Mouse (Mus musculus): ENCODE data around the gene Igf2bp3. TPM values are rescaled to one million over a fixed set of nuclear protein-coding genes. Genes with fewer than 3 reads are reported as not detected.
A peak's percentile ranks its signal among the peaks of the same experiment; 100 is the strongest.

Gene Igf2bp3
- polyA plus RNA-seq, 1 experiment = 85.8 TPM

- no peaks in the 10 kb centered on the region for H3K27me3 ChIP-seq (ENCODE audit: control insufficient read depth, insufficient read depth, low read length, poor library complexity, severe bottlenecking)
- no peaks in the 10 kb centered on the region for H3K36me3 ChIP-seq (ENCODE audit: control insufficient read depth, insufficient read depth, low read length, poor library complexity, severe bottlenecking)
- no peak overlapping the region for H3K9ac ChIP-seq (ENCODE audit: low read depth, poor library complexity, severe bottlenecking)
- H3K27ac ChIP-seq (ENCODE audit: insufficient read depth, low read length) = no peak overlapping the region
- no peak for TF ChIP-seq CTCF (IDR thresholded peaks at IDR 0.05; ENCODE audit: low read depth, low read length)
- TF ChIP-seq POLR2A (IDR thresholded peaks at IDR 0.05; ENCODE audit: insufficient read depth, low read length) = no peak
- TF ChIP-seq EP300 (IDR thresholded peaks at IDR 0.05; ENCODE audit: insufficient read depth, low read depth, low read length) = no peak
- no peaks in the 10 kb centered on the region for H3K4me1 ChIP-seq (ENCODE audit: control insufficient read depth, insufficient read depth, low read length)
- H3K4me3 ChIP-seq (ENCODE audit: low read depth, low read length) = no peak overlapping the region
- H3K9me3 ChIP-seq (replicated peaks; ENCODE audit: control insufficient read depth, insufficient read depth, low read length, poor library complexity, severe bottlenecking) = no peaks in the 10 kb centered on the region
Observed at GRCm38 (mm10) chr6:49166318-49166717, 48.4 kb downstream of the Igf2bp3 start.

DNA sequence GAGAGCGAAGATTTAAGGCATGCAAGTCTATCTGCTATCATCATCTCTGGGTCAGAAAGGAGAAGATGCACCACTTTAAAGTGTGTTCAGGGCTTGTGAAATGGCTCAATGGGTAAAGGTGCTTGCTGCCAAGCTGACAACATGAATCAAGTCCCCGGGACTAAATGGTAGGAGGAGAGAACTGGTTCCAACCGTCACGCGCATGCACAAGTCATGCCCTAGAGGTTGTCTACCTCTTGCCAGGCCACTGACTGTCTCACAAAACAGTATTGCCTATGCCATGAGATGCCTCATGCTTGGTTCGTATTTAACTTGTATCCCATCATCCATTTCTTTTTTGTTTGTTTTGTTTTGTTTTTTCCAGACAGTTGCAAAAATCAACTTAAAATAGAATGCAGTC, 48.9 kb downstream of the Igf2bp3 start:
- H3K27me3 ChIP-seq (ENCODE audit: control insufficient read depth, insufficient read depth, low read length, poor library complexity, severe bottlenecking) = no peaks in the 10 kb centered on the region
- H3K4me1 ChIP-seq (ENCODE audit: control insufficient read depth, insufficient read depth, low read length) = no peaks in the 10 kb centered on the region
- H3K4me3 ChIP-seq (ENCODE audit: low read depth, low read length) = no peak overlapping the region
- H3K9ac ChIP-seq (ENCODE audit: low read depth, poor library complexity, severe bottlenecking) = no peak overlapping the region
- H3K27ac ChIP-seq (ENCODE audit: insufficient read depth, low read length) = no peak overlapping the region
- H3K9me3 ChIP-seq (replicated peaks; ENCODE audit: control insufficient read depth, insufficient read depth, low read length, poor library complexity, severe bottlenecking) = no peaks in the 10 kb centered on the region
- TF ChIP-seq POLR2A (IDR thresholded peaks at IDR 0.05; ENCODE audit: insufficient read depth, low read length) = no peak
- no peak for TF ChIP-seq CTCF (IDR thresholded peaks at IDR 0.05; ENCODE audit: low read depth, low read length)
- no peak for TF ChIP-seq EP300 (IDR thresholded peaks at IDR 0.05; ENCODE audit: insufficient read depth, low read depth, low read length)
- no peaks in the 10 kb centered on the region for H3K36me3 ChIP-seq (ENCODE audit: control insufficient read depth, insufficient read depth, low read length, poor library complexity, severe bottlenecking)

- Histone ChIP-seq H3K4me3 (ENCODE audit: low read depth, low read length) (peak overlapping the region; percentile 13; the same call in 1 of the 2 replicates), H3K4me1 (ENCODE audit: control insufficient read depth, insufficient read depth, low read length) (no peaks in the 10 kb centered on the region), H3K27me3 (ENCODE audit: control insufficient read depth, insufficient read depth, low read length, poor library complexity, severe bottlenecking) (no peaks in the 10 kb centered on the region), H3K27ac (ENCODE audit: insufficient read depth, low read length) (no peak overlapping the region), H3K9ac (ENCODE audit: low read depth, poor library complexity, severe bottlenecking) (no peak overlapping the region), H3K36me3 (ENCODE audit: control insufficient read depth, insufficient read depth, low read length, poor library complexity, severe bottlenecking) (no peaks in the 10 kb centered on the region), H3K9me3 (replicated peaks; ENCODE audit: control insufficient read depth, insufficient read depth, low read length, poor library complexity, severe bottlenecking) (no peaks in the 10 kb centered on the region)
- TF ChIP-seq POLR2A (IDR thresholded peaks at IDR 0.05; ENCODE audit: insufficient read depth, low read length) (no peak), CTCF (IDR thresholded peaks at IDR 0.05; ENCODE audit: low read depth, low read length) (no peak), EP300 (IDR thresholded peaks at IDR 0.05; ENCODE audit: insufficient read depth, low read depth, low read length) (no peak)
Observed at GRCm38 (mm10) chr6:49165101-49165500, 49.7 kb downstream of the Igf2bp3 start.

DNA sequence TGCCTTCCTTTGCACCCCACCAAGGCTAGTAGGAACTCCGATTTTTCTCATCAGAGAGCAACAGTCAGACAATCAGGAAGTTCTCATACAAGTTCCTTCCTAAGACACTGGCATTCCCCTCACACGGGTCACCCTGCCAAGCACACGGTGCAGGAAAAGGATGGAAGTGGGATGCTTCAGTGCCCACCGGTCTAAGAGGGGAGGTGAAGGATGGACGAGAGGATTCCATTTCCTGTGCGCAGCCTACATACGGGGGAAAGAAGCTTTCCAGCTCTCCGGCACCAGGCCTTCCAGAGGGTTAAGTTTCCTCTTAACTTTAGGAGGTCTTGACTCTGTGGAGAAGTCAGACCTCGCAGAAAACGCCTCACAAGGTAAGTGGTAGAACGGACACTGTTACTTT, 50.1 kb downstream of the Igf2bp3 start:
- H3K9ac ChIP-seq (ENCODE audit: low read depth, poor library complexity, severe bottlenecking) = no peak overlapping the region
- TF ChIP-seq CTCF (IDR thresholded peaks at IDR 0.05; ENCODE audit: low read depth, low read length) = no peak
- TF ChIP-seq POLR2A (IDR thresholded peaks at IDR 0.05; ENCODE audit: insufficient read depth, low read length) = no peak
- no peak for TF ChIP-seq EP300 (IDR thresholded peaks at IDR 0.05; ENCODE audit: insufficient read depth, low read depth, low read length)

GRCm38 (mm10) chr6:49159971-49160370, 54.8 kb downstream of the Igf2bp3 start:
- Histone ChIP-seq H3K4me3 (ENCODE audit: low read depth, low read length) (no peak overlapping the region), H3K36me3 (ENCODE audit: control insufficient read depth, insufficient read depth, low read length, poor library complexity, severe bottlenecking) (no peaks in the 10 kb centered on the region), H3K9ac (ENCODE audit: low read depth, poor library complexity, severe bottlenecking) (no peak overlapping the region), H3K27ac (ENCODE audit: insufficient read depth, low read length) (no peak overlapping the region), H3K27me3 (ENCODE audit: control insufficient read depth, insufficient read depth, low read length, poor library complexity, severe bottlenecking) (no peaks in the 10 kb centered on the region), H3K4me1 (ENCODE audit: control insufficient read depth, insufficient read depth, low read length) (no peaks in the 10 kb centered on the region), H3K9me3 (replicated peaks; ENCODE audit: control insufficient read depth, insufficient read depth, low read length, poor library complexity, severe bottlenecking) (no peaks in the 10 kb centered on the region)
- no peak for TF ChIP-seq CTCF (IDR thresholded peaks at IDR 0.05; ENCODE audit: low read depth, low read length)
- no peak for TF ChIP-seq POLR2A (IDR thresholded peaks at IDR 0.05; ENCODE audit: insufficient read depth, low read length)
- TF ChIP-seq EP300 (IDR thresholded peaks at IDR 0.05; ENCODE audit: insufficient read depth, low read depth, low read length) = no peak

More for the DNA sequence above, 50.1 kb downstream of the Igf2bp3 start:
- Histone ChIP-seq H3K27me3 (ENCODE audit: control insufficient read depth, insufficient read depth, low read length, poor library complexity, severe bottlenecking) (no peaks in the 10 kb centered on the region), H3K36me3 (ENCODE audit: control insufficient read depth, insufficient read depth, low read length, poor library complexity, severe bottlenecking) (no peaks in the 10 kb centered on the region), H3K4me3 (ENCODE audit: low read depth, low read length) (peak overlapping the region; percentile 13; the same call in 1 of the 2 replicates), H3K27ac (ENCODE audit: insufficient read depth, low read length) (no peak overlapping the region), H3K4me1 (ENCODE audit: control insufficient read depth, insufficient read depth, low read length) (no peaks in the 10 kb centered on the region), H3K9me3 (replicated peaks; ENCODE audit: control insufficient read depth, insufficient read depth, low read length, poor library complexity, severe bottlenecking) (no peaks in the 10 kb centered on the region)

DNA sequence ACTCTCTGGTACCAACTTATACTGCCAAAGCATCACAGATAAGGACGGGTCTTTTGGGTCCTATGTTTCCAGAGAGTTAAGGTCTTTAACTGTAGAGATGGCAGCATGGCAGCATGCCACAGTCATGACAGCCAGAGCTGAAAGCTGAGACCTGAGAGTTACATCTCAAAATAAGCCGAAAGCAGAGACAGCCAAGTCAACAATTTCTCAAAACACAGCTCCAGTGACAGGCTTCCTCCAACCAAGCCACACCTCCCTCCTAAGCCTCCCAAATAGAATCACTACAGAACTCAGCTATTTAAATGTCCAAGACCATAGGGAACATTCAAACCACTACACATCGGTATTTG, 58.0 kb downstream of the Igf2bp3 start:
- Histone ChIP-seq H3K4me3 (ENCODE audit: low read depth, low read length) (no peak overlapping the region), H3K36me3 (ENCODE audit: control insufficient read depth, insufficient read depth, low read length, poor library complexity, severe bottlenecking) (no peaks in the 10 kb centered on the region), H3K27me3 (ENCODE audit: control insufficient read depth, insufficient read depth, low read length, poor library complexity, severe bottlenecking) (no peaks in the 10 kb centered on the region), H3K4me1 (ENCODE audit: control insufficient read depth, insufficient read depth, low read length) (no peaks in the 10 kb centered on the region), H3K27ac (ENCODE audit: insufficient read depth, low read length) (no peak overlapping the region), H3K9me3 (replicated peaks; ENCODE audit: control insufficient read depth, insufficient read depth, low read length, poor library complexity, severe bottlenecking) (no peaks in the 10 kb centered on the region), H3K9ac (ENCODE audit: low read depth, poor library complexity, severe bottlenecking) (no peak overlapping the region)
- no peak for TF ChIP-seq POLR2A (IDR thresholded peaks at IDR 0.05; ENCODE audit: insufficient read depth, low read length)
- no peak for TF ChIP-seq CTCF (IDR thresholded peaks at IDR 0.05; ENCODE audit: low read depth, low read length)
- TF ChIP-seq EP300 (IDR thresholded peaks at IDR 0.05; ENCODE audit: insufficient read depth, low read depth, low read length) = no peak
